Mouse (Mus musculus) neutrophil, adult 59 days (primary cell): ENCODE results near the gene 2810021J22Rik. TPM values are rescaled to one million over a fixed set of nuclear protein-coding genes. Genes with fewer than 3 reads are reported as not detected.

Source experiments
- total RNA-seq, 2 experiments: library from RNA; stranded (reverse); gene quantifications; 1 replicate in 1 of 2; 2 replicates in 1 of 2; pipeline ENCODE4 v1.2.4; 2023

Gene 2810021J22Rik
- total RNA-seq, result 1 to 10 TPM; 2.2 to 3.8 TPM

GRCm38 (mm10) chr11:58867039-58867953, at the start of gene 2810021J22Rik:
2810021J22Rik (plus strand) TSS chr11:58867216.

GRCm38 (mm10) chr11:58828937-58829336, 38.1 kb upstream of the 2810021J22Rik start, which contains the start of gene Olfr312:
Olfr312 (plus strand) TSS chr11:58829237.

GRCm38 (mm10) chr11:58838951-58839350, 28.1 kb upstream of the 2810021J22Rik start, which contains the start of gene Olfr311:
Olfr311 (plus strand) TSS chr11:58839251.

GRCm38 (mm10) chr11:58846919-58847461, 20.0 kb upstream of the 2810021J22Rik start, which contains the start of gene Gm12258:
Gm12258 (plus strand) TSS chr11:58847158.

GRCm38 (mm10) chr11:58903511-58904409, 36.7 kb downstream of the 2810021J22Rik start, which contains the start of gene Zfp39:
Zfp39 (minus strand) TSS chr11:58904225.

GRCm38 (mm10) chr11:58917745-58918366, 50.8 kb downstream of the 2810021J22Rik start, which contains the start of gene Btnl10:
Btnl10 (plus strand) TSS chr11:58917908.

Other genes starting within 250 kb of the 2810021J22Rik start
- gene Olfr323, start 236.7 kb upstream of the 2810021J22Rik start, total RNA-seq, result not detected
- gene Trim58, start 226.8 kb upstream of the 2810021J22Rik start, total RNA-seq, result 1 to 10 TPM in 1 of 2 experiments, under 1 TPM in 1; 0.88 to 1.2 TPM
- gene Olfr322, start 208.4 kb upstream of the 2810021J22Rik start, total RNA-seq, result under 1 TPM in 1 of 2 experiments, not detected in 1; 0.07 TPM
- not detected for gene Olfr320, start 186.1 kb upstream of the 2810021J22Rik start, total RNA-seq
- gene Olfr319, start 168.1 kb upstream of the 2810021J22Rik start, total RNA-seq, result not detected
- gene Olfr318, start 143.2 kb upstream of the 2810021J22Rik start, total RNA-seq, result under 1 TPM; 0.11 to 0.18 TPM
- not detected for gene Olfr317, start 128.0 kb upstream of the 2810021J22Rik start, total RNA-seq
- gene Olfr316, start 114.5 kb upstream of the 2810021J22Rik start, total RNA-seq, result not detected
- not detected for gene Olfr315, start 94.0 kb upstream of the 2810021J22Rik start, total RNA-seq
- not detected for gene Olfr314, start 84.3 kb upstream of the 2810021J22Rik start, total RNA-seq
- gene Fam183b, start 65.3 kb upstream of the 2810021J22Rik start, total RNA-seq, result not detected
- gene Olfr313, start 52.2 kb upstream of the 2810021J22Rik start, total RNA-seq, result not detected
- not detected for gene Olfr312, start 38.0 kb upstream of the 2810021J22Rik start, total RNA-seq
- gene Olfr311, start 28.0 kb upstream of the 2810021J22Rik start, total RNA-seq, result not detected
- 1 to 10 TPM; 1.6 to 2.4 TPM for gene Gm12258, start 20.1 kb upstream of the 2810021J22Rik start, total RNA-seq
- gene Zfp39, start 37.0 kb downstream of the 2810021J22Rik start, total RNA-seq, result 1 to 10 TPM; 4.5 to 4.9 TPM
- 1 to 10 TPM; 3.0 to 8.3 TPM for gene Btnl10, start 50.7 kb downstream of the 2810021J22Rik start, total RNA-seq
- 10 to 100 TPM; 48.0 to 49.7 TPM for gene Rnf187, start 71.7 kb downstream of the 2810021J22Rik start, total RNA-seq
- gene Hist3h2ba, start 81.7 kb downstream of the 2810021J22Rik start, total RNA-seq, result 10 to 100 TPM; 14.0 to 44.6 TPM
- gene Hist3h2a, start 87.5 kb downstream of the 2810021J22Rik start, total RNA-seq, result 10 to 100 TPM; 56.8 to 72.0 TPM
- not detected for gene Trim17, start 87.5 kb downstream of the 2810021J22Rik start, total RNA-seq
- gene Trim11, start 110.9 kb downstream of the 2810021J22Rik start, total RNA-seq, result 10 to 100 TPM; 60.6 to 63.2 TPM